Mouse (Mus musculus): Measurements from ENCODE around the gene Npw.
A peak's percentile ranks its signal among the peaks of the same experiment; 100 is the strongest.

The Npw gene

GRCm38 (mm10) chr17:24640581-24640980, 17.7 kb downstream of the Npw start:
- no peak for DNase-seq (ENCODE audit: low spot score in 2 of 2)

GRCm38 (mm10) chr17:24640119-24640518, 18.1 kb downstream of the Npw start:
- DNase-seq (ENCODE audit: low spot score in 2 of 2), result no peak

- DNase-seq (ENCODE audit: low spot score in 2 of 2), result no peak
Measured at GRCm38 (mm10) chr17:24639571-24639988, 18.7 kb downstream of the Npw start.

GRCm38 (mm10) chr17:24638840-24639239, 19.4 kb downstream of the Npw start:
- no peak for DNase-seq (ENCODE audit: low spot score in 2 of 2)

GRCm38 (mm10) chr17:24638214-24638613, 20.0 kb downstream of the Npw start:
- DNase-seq (ENCODE audit: low spot score in 2 of 2), result no peak

- no peak for DNase-seq (ENCODE audit: low spot score in 2 of 2)
Measured at GRCm38 (mm10) chr17:24636781-24637481, 21.3 kb downstream of the Npw start.

GRCm38 (mm10) chr17:24635694-24636093, 22.6 kb downstream of the Npw start:
- DNase-seq (ENCODE audit: low spot score in 2 of 2), result no peak

GRCm38 (mm10) chr17:24635024-24635423, 23.2 kb downstream of the Npw start:
- no peak for DNase-seq (ENCODE audit: low spot score in 2 of 2)

GRCm38 (mm10) chr17:24633831-24634230, 24.4 kb downstream of the Npw start:
- no peak for DNase-seq (ENCODE audit: low spot score in 2 of 2)

GRCm38 (mm10) chr17:24632813-24633449, 25.3 kb downstream of the Npw start:
- DNase-seq (ENCODE audit: low spot score in 2 of 2), result no peak

GRCm38 (mm10) chr17:24632167-24632812, 26.0 kb downstream of the Npw start, which contains the start of the genes Tsc2 and Nthl1:
Gene Tsc2 (minus strand): TSS chr17:24632630.
Gene Nthl1 (plus strand): TSS chr17:24632680.
- DNase-seq (ENCODE audit: low spot score in 2 of 2), result peak; percentile 62 to 75

GRCm38 (mm10) chr17:24630072-24630471, 28.2 kb downstream of the Npw start:
- DNase-seq (ENCODE audit: low spot score in 2 of 2), result no peak

GRCm38 (mm10) chr17:24628646-24629045, 29.6 kb downstream of the Npw start:
- DNase-seq (ENCODE audit: low spot score in 2 of 2), result peak; percentile 47 to 65

- no peak for DNase-seq (ENCODE audit: low spot score in 2 of 2)
Measured at GRCm38 (mm10) chr17:24625472-24625871, 32.8 kb downstream of the Npw start.

GRCm38 (mm10) chr17:24617561-24618194, 40.6 kb downstream of the Npw start:
- no peak for DNase-seq (ENCODE audit: low spot score in 2 of 2)

GRCm38 (mm10) chr17:24610711-24611110, 47.5 kb downstream of the Npw start:
- no peak for DNase-seq (ENCODE audit: low spot score in 2 of 2)

- DNase-seq (ENCODE audit: low spot score in 2 of 2), result no peak
Measured at GRCm38 (mm10) chr17:24608874-24609273, 49.4 kb downstream of the Npw start.

GRCm38 (mm10) chr17:24608370-24608769, 49.9 kb downstream of the Npw start:
- DNase-seq (ENCODE audit: low spot score in 2 of 2), result no peak

Measured in frontal cortex, postnatal 14 days (tissue).